Mouse (Mus musculus) midbrain, embryonic 11.5 days (tissue): ENCODE data around the gene Mast4. TPM values are rescaled to one million over a fixed set of nuclear protein-coding genes. Genes with fewer than 3 reads are reported as not detected.

Source experiments
- ATAC-seq: fragments of 200-750 bp; cut with Nextera tagmentation; 2 replicates; pipeline ENCODE4 v1.8.0; 2017; ENCODE audit warnings: moderate TSS enrichment, moderate library complexity; ENCODE audit not compliant: low FRiP score
- DNase-seq: peaks from one replicate; pipeline ENCODE4 v3.0.0; 2015; ENCODE audit warnings: low spot score; ENCODE audit errors: missing footprints
- H3K27ac ChIP-seq: fragments of 300-500 bp; sonication (generic); 2 replicates; pipeline ENCODE4 v1.5.1; 2014; ENCODE audit warnings: low read depth, low read length
- H3K27me3 ChIP-seq: fragments of 300-500 bp; sonication (generic); 2 replicates; pipeline ENCODE4 v1.6.1; 2014; ENCODE audit warnings: mild to moderate bottlenecking, low read length, moderate library complexity, mixed read lengths; ENCODE audit not compliant: control insufficient read depth, insufficient read depth
- H3K36me3 ChIP-seq: fragments of 300-500 bp; sonication (generic); 2 replicates; pipeline ENCODE4 v1.6.1; 2014; ENCODE audit warnings: mild to moderate bottlenecking, low read length, moderate library complexity, mixed read lengths; ENCODE audit not compliant: control insufficient read depth, insufficient read depth
- H3K4me1 ChIP-seq: fragments of 300-500 bp; sonication (generic); 2 replicates; pipeline ENCODE4 v1.6.1; 2014; ENCODE audit warnings: low read length; ENCODE audit not compliant: control insufficient read depth, insufficient read depth
- H3K4me2 ChIP-seq: fragments of 300-500 bp; sonication (generic); 2 replicates; pipeline ENCODE4 v1.6.1; 2014; ENCODE audit warnings: mild to moderate bottlenecking, moderate library complexity
- H3K4me3 ChIP-seq: fragments of 300-500 bp; sonication (generic); 2 replicates; pipeline ENCODE4 v1.5.1; 2014; ENCODE audit warnings: low read depth, low read length
- H3K9ac ChIP-seq: fragments of 300-500 bp; sonication (generic); 2 replicates; pipeline ENCODE4 v1.6.1; 2014; ENCODE audit warnings: low read length
- H3K9me3 ChIP-seq: fragments of 300-500 bp; sonication (generic); 2 replicates; pipeline ENCODE4 v1.6.1; 2016; ENCODE audit warnings: low read length; ENCODE audit not compliant: control insufficient read depth
- WGBS: fragments of 180-500 bp; shearing (Covaris S2); extraction: QIAGEN DNeasy Blood & Tissue Kit; methylation state at CpG from one replicate; pipeline ENCODE4 v1.1.7; 2014; 5-methylcytosine and 5-hydroxymethylcytosine counted together
- polyA plus RNA-seq: library from polyadenylated mRNA; unstranded; fragments of >200 nt; fragmentation: Nextera tagmentation; extraction: Ambion mirVana; gene quantifications from 2 replicates; pipeline ENCODE4 v1.2.1, GENCODE M21; 2014

Mast4 gene
- polyA plus RNA-seq, 1 experiment from 2014 or later: 20.4 TPM

- Histone ChIP-seq H3K4me3 (no peak overlapping the region), H3K4me2 (no peak overlapping the region), H3K4me1 (no peaks in the 10 kb centered on the region; the same call in 1 of the 2 replicates), H3K9ac (no peak overlapping the region), H3K27me3 (no peaks in the 10 kb centered on the region), H3K36me3 (no peaks in the 10 kb centered on the region), H3K27ac (no peak overlapping the region), H3K9me3 (no peaks in the 10 kb centered on the region)
- WGBS: 83% methylated on average over 5 of the region's 5 CpGs
- ATAC-seq: no peak
- DNase-seq: no peak
Measured at GRCm38 (mm10) chr13:103174431-103174830, 159.9 kb downstream of the Mast4 start.

DNA sequence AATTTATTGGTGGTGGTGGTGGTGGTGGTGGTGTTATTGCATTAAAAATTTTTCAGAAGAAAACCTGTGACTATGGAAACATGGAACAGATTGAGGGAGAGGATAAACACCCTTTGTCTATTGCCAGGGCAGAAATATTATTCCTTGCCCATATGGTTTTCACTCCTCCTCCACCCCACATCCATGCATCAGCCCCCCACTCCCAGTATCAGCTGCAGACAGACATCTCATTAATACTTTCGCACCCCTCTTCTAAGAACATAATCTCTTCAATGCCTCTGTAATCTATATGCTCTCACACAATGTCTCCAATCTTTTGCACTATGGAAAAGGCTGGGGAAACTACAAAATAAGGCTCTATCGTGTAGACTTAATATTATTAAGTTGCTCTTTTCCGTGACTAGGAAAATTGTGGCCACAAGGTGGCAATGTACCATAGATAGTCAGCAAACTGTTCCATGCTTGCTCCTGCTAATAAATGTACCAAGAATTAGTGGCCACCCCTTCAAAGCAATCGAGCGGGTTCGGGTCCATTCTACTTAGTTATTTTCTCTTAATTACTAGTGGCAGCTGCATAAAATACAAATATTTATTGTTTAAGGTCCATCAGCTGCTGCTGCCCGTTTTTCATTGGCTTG lies 160.6 kb downstream of the Mast4 start:
- Histone ChIP-seq H3K4me1 (no peaks in the 10 kb centered on the region; the same call in 1 of the 2 replicates), H3K36me3 (no peaks in the 10 kb centered on the region), H3K9me3 (no peaks in the 10 kb centered on the region), H3K4me3 (no peak overlapping the region), H3K27ac (no peak overlapping the region), H3K4me2 (no peak overlapping the region), H3K9ac (no peak overlapping the region), H3K27me3 (no peaks in the 10 kb centered on the region)
- DNase-seq (peak; percentile 97), ATAC-seq (peak; percentile 50; the same call in 1 of the 2 replicates)
- WGBS: 36% methylated on average over 7 of the region's 7 CpGs

DNA sequence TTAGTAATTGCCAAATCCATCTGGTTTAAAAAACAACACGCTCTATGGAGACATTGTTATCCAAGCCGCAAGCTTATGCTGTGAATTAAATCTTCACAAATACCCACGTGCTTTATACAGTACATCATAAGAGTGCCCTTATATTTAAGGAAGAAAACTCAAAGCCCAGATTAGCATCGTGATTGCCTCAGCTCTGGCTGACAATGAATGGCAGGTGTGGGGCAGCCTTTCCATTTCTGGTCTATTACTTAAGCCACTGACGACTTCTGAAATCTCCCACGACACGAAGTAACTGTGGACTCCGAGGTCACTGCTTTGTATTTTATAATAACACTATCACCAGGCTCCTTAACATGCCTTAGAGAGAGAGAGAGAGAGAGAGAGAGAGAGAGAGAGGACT lies 182.4 kb downstream of the Mast4 start:
- Histone ChIP-seq H3K27ac (no peak overlapping the region), H3K27me3 (no peaks in the 10 kb centered on the region), H3K36me3 (no peaks in the 10 kb centered on the region), H3K9ac (no peak overlapping the region), H3K4me2 (no peak overlapping the region), H3K4me1 (0 out of 2 replicates have a peak, but pooled peaks cover 2% of the 10 kb centered on the region), H3K4me3 (no peak overlapping the region), H3K9me3 (no peaks in the 10 kb centered on the region)
- ATAC-seq (no peak), DNase-seq (no peak)
- WGBS: 88% methylated on average over 8 of the region's 8 CpGs

GRCm38 (mm10) chr13:103151171-103151570 lies 183.1 kb downstream of the Mast4 start:
- no peaks in the 10 kb centered on the region for H3K36me3 ChIP-seq
- H3K9ac ChIP-seq: no peak overlapping the region
- no peaks in the 10 kb centered on the region for H3K27me3 ChIP-seq
- peak; percentile 86 for DNase-seq
- no peak for ATAC-seq
- 0 out of 2 replicates have a peak, but pooled peaks cover 2% of the 10 kb centered on the region for H3K4me1 ChIP-seq
- no peak overlapping the region for H3K4me2 ChIP-seq
- WGBS: 47% methylated on average over 11 of the region's 11 CpGs
- H3K9me3 ChIP-seq: no peaks in the 10 kb centered on the region
- no peak overlapping the region for H3K27ac ChIP-seq
- no peak overlapping the region for H3K4me3 ChIP-seq

GRCm38 (mm10) chr13:103150671-103151070 lies 183.6 kb downstream of the Mast4 start:
- WGBS: 84% methylated on average over 4 of the region's 4 CpGs
- Histone ChIP-seq H3K27ac (no peak overlapping the region), H3K9me3 (no peaks in the 10 kb centered on the region), H3K4me3 (no peak overlapping the region), H3K27me3 (no peaks in the 10 kb centered on the region), H3K4me1 (0 out of 2 replicates have a peak, but pooled peaks cover 2% of the 10 kb centered on the region), H3K4me2 (no peak overlapping the region), H3K36me3 (no peaks in the 10 kb centered on the region), H3K9ac (no peak overlapping the region)
- ATAC-seq: no peak
- no peak for DNase-seq

DNA sequence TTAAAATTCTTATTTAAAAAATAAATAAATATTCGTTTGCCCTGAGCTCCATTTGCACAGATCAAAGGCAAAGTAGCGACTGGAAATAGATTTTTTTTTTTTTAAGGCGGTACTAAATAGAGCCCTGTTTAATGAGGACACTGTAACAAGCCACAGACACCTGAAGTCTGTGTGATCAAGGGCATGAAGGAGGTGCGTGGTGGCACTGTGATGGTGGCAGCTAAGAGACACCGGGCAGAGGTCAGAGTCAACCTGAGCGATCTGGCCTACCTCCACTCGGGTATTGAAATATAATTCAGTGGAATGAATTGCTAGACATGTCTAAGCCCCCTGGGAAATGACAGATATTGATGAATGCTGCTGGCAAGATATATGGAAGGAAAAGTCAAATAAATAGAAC lies 184.9 kb downstream of the Mast4 start:
- H3K27ac ChIP-seq: no peak overlapping the region
- 90% methylated on average over 7 of the region's 7 CpGs for WGBS

DNA sequence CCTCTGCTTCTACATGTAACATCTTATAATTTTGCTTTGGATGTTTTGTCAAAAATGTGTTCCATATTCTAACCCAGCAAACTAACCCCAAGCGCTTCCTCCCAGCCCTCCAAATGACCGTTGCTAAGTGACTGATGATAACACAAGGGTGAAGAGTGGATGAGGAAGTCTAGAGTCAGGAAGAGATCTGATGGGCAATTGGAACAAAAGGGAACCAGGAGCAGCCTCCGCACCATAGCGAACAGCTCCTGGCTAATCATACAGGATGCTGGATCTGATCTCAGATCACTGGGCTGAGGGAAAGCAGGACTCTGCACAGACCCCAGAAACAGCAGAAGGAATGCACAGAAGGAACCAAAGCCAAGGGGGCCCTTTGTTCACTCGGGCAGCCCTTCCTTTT lies 190.0 kb downstream of the Mast4 start:
- H3K27ac ChIP-seq: no peak overlapping the region
- no peak overlapping the region for H3K4me2 ChIP-seq
- H3K4me3 ChIP-seq: no peak overlapping the region
- 69% methylated on average over 5 of the region's 5 CpGs for WGBS
- ATAC-seq (no peak), DNase-seq (no peak)
- H3K4me1 ChIP-seq: no peaks in the 10 kb centered on the region
- H3K36me3 ChIP-seq: no peaks in the 10 kb centered on the region
- no peak overlapping the region for H3K9ac ChIP-seq
- H3K9me3 ChIP-seq: no peaks in the 10 kb centered on the region
- no peaks in the 10 kb centered on the region for H3K27me3 ChIP-seq

More for the DNA sequence above, 184.9 kb downstream of the Mast4 start:
- Histone ChIP-seq H3K9ac (no peak overlapping the region), H3K4me1 (0 out of 2 replicates have a peak, but pooled peaks cover 2% of the 10 kb centered on the region), H3K4me3 (no peak overlapping the region), H3K4me2 (no peak overlapping the region), H3K9me3 (no peaks in the 10 kb centered on the region), H3K27me3 (no peaks in the 10 kb centered on the region), H3K36me3 (no peaks in the 10 kb centered on the region)
- ATAC-seq: no peak
- no peak for DNase-seq

DNA sequence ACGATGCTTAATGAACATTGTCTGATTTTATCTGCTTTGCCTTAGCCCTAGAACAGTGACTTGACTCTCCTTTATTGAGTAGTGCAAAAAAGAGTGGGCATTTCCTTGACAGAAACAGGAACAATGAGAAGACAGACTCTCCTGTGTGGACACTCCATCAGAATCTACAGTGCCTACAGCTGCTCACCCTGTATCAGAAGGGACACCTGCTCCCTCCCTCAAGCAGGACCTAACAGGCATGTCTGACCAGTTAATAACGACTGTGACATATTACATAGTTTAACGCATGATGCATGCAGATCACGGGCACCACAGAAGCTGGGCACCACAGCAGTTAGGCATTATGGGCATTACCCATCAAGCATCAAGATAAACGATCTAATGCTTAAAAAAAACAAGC lies 193.0 kb downstream of the Mast4 start:
- Histone ChIP-seq H3K4me2 (no peak overlapping the region), H3K4me3 (no peak overlapping the region), H3K9me3 (no peaks in the 10 kb centered on the region), H3K4me1 (no peaks in the 10 kb centered on the region), H3K27ac (no peak overlapping the region), H3K9ac (no peak overlapping the region), H3K36me3 (no peaks in the 10 kb centered on the region), H3K27me3 (no peaks in the 10 kb centered on the region)
- 87% methylated on average over 5 of the region's 5 CpGs for WGBS
- ATAC-seq: no peak
- DNase-seq: peak; percentile 12

- Histone ChIP-seq H3K36me3 (no peaks in the 10 kb centered on the region), H3K9me3 (no peaks in the 10 kb centered on the region), H3K4me2 (no peak overlapping the region), H3K27me3 (no peaks in the 10 kb centered on the region), H3K4me3 (no peak overlapping the region), H3K9ac (no peak overlapping the region), H3K27ac (no peak overlapping the region), H3K4me1 (no peaks in the 10 kb centered on the region)
- WGBS: 88% methylated on average over 13 of the region's 13 CpGs
- ATAC-seq: no peak
- DNase-seq: peak; percentile 44
Measured at GRCm38 (mm10) chr13:103140051-103140450, 194.2 kb downstream of the Mast4 start.
